Mouse (Mus musculus): ENCODE measurements around the gene Cyp4f14.
A peak's percentile ranks its signal among the peaks of the same experiment; 100 is the strongest.
"Not testable (repeated sequence)": the region's sequence is repeated elsewhere in the genome, so short reads cannot be mapped to it uniquely, and the experiment has no call there.

The Cyp4f14 gene

DNA sequence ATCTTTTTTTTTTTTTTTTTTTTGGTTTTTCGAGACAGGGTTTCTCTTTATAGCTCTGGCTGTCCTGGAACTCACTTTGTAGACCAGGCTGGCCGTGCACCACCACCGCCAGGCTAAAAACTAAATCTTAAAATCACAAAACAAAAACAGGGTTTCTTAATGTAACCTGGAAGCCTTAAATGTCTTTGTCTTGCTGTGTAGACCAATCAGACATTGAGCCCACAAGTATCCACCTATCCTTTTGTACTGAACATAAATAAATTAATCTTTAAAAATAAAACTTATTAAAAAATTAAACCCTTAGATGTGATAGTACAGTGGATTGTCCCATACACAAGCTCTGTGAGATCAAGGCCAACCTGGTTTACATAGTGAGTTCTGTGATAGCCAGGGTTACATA is 23.2 kb downstream of the Cyp4f14 start:
- DNase-seq (ENCODE audit: low spot score in 2 of 2): no peak

DNA sequence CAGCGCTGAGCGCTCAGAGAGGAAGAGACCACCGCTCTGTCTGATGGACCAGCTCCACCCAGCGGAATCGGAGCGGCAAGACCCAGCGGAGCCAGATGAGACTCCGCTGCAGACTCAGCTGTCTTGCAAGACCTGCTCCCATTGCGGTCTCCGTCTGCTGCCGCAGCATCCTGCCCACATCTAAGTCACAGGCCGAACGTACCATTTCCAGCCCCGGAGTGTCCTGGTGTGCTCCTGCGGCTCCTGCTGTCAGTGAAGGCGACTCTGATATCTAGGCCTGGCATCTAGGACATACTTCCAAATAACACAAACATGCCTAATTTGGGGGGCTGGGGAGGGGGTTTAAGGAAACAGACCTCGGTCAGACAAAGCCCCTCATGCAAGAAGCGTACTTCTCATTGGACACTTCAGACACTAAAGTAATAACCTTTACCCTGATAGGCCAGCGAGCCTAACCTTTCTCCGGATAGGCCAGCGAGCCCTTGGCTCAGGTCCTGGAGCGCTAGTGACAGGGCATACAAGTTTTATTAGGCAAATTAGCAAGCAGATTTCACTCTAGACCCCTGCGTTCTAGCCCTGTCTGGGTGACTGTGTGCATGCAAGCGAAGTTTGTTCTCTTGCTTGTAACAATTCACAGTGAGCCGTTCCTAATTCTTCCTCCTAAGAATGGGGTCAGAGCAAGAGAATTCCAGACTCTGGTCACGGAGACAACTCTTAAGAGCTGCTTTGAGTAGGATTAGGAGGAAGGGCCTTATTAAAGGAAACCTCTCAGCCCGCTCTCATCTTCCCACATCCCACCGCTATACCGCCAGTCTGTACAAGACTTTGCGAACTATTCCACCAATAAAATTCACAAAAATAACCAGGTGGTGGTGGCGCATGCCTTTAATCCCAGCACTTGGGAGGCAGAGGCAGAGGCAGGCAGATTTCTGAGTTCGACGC is 25.6 kb downstream of the Cyp4f14 start, which contains the start of gene Zfp870:
Zfp870 (minus strand) TSS at position 404 of the 942 bp plus-strand sequence.
- DNase-seq (ENCODE audit: low spot score in 2 of 2): peak; percentile 94 to 98

DNA sequence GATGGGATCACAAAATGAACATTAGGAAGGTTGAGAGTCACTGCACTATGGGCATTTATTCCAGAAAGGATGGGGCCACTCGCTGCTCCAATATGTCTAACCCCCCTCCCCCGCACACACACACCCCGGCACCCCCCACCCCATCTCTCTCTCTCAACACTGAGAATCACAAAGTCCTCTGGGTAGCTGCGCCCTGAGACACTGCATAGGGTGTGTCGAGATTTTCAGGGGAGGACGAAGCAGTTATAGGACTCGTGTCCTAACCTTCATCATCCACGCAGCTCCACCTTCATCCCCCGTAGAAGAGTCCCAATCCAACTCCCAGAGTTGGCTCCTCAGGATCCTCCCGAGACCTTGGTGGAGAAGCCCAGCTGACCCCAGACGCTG is 26.3 kb downstream of the Cyp4f14 start:
- DNase-seq (ENCODE audit: low spot score in 2 of 2): no peak

DNA sequence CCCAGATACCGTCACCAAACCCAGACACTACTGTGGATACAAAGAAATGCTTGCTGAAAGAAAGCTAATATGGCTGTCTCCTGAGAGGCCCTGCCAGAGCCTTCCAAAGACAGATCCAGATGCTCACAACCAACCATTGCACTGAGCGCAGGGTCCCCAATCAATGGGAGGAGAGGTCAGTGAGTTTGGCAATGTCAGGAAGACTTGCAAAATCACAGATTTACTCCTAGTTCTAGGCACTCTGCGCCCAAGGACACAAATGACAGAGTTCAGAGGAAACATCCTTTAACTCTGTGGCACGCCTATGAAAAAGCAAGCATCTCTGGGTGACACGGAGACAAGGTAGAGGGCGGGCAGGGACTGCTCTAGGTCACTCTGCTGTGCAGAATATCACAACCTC is 27.5 kb downstream of the Cyp4f14 start:
- DNase-seq (ENCODE audit: low spot score in 2 of 2): no peak

DNA sequence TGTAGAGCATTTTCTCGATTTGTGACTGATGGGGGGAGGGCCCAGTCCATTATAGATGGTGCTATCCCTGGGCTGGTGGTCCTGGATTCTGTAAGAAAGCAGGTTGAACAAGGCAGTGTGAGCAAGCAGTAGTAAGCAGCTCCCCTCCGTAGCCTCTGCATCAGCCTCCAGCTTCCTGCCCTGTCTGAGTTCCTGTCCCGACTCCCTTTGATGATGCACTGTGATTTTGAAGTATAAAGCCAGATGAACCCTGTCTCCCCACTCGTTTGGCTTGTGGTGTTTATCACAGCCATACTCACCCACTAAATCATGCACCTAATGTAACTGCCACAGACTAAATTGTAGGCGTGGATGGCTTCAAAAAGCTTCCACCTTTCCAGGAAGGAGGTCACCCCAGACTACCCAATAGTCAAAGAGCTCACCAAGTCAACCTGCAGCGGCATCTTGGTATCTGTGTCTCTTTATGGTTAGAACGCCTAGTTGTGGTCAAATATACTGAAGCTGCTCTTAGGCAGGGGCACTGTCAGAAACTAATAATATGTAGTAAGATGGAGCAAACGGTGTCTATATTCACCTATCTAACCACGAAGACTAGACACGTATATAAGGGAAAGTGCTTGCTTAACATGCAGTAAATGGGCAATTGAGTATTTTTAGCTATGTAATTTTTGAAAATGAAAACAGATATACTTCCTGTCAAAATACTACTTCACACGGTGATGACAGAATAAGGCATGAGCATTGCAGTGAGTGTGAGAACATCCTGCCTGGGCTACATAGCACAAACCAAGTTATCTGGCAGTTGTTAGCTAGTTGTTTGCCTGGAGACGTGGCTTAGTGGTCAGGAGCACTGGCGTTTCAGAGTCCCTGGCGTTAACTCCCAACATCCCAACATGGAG is 36.6 kb downstream of the Cyp4f14 start:
- DNase-seq (ENCODE audit: low spot score in 2 of 2): no peak

DNA sequence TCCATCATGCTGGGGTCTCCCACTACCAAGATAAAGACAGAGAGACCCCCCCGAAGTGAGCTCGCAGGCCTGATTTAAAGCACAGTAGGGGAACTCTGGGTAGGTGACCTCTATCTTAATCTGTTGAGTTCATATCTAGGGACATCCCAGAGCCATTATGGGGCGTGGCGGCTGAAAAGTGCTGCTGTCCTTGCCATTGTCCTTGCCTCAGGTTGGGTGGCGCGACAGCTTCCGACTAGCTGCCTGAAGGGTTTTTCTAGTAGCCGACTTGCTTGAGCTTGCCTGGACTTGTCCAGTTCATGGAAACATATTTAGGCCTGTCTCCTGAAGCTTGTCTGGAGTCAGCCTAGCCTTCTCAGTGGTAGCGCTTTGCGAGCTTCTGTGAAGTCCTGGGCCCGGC is 38.4 kb downstream of the Cyp4f14 start:
- no peak for DNase-seq (ENCODE audit: low spot score in 2 of 2)

DNA sequence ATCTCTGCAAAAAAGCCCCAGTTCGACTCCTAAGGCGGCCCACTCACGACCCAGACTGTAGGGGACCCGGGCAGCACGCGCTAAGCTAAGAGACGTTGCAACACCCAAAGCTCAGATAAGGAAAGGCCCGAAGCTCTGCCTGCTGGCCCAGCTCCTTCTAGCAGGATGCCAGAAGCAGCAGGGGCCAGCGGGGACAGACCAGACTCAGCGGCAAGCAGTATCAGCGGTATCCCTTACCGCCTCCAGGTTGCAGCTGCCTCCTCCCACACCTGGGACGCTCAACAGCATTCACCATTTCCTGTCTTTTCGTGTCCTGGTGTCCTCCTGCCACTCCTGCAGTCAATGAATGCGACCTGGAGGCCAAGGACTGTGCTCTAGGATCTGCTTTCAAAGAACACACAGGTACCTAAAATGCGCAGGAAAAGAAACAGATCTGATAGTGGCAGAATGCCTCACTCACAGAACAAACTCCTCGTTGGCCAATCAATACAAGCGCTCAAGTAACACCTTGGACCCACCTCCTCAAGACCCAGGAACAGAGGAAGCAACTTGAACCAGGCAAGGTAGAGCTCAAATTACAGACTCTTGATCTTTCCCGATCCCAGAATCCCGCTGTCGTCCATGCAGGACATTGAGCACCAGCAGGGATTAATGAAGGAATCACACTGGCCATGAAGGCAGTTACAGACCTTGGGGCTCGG is 39.5 kb downstream of the Cyp4f14 start:
- DNase-seq (ENCODE audit: low spot score in 2 of 2): no peak

DNA sequence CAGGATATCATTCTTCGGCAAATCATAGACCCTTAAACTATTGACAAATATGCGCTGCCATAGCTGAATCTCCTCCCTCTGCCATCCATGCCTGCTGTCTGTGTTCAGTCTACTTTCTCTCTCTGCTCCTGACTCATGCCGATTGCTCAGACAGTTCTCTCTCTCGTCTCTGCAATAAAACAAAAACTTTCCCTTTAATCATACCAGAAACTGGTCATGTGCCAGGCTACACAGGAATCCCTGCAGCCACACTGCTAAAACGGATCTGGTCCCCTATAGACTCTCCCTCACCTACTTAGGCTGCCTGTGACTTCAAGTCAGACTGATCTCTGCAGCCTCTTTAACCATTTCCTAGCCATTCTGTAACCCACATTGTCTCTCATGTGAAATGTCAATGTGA is 44.4 kb downstream of the Cyp4f14 start:
- DNase-seq (ENCODE audit: low spot score in 2 of 2): no peak

DNA sequence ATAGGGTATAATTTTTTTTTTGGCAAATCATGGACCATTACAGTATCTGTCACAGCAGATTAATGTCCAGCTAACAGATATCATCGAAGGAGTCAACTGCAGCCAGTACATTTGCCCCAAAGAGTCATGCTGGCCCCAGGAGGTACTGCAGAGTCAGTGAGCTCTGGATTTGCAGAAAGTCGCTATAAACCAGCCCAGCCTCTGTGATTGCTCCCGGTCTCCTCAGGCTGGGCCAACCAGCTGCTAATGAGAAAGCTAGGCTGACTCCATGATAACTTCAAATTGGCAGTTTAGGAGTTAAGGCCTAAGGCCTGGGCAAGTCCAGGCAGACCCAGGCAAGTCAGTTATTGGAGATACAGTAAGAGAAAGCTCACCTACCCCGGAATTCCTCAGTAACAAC is 45.1 kb downstream of the Cyp4f14 start:
- no peak for DNase-seq (ENCODE audit: low spot score in 2 of 2)

DNA sequence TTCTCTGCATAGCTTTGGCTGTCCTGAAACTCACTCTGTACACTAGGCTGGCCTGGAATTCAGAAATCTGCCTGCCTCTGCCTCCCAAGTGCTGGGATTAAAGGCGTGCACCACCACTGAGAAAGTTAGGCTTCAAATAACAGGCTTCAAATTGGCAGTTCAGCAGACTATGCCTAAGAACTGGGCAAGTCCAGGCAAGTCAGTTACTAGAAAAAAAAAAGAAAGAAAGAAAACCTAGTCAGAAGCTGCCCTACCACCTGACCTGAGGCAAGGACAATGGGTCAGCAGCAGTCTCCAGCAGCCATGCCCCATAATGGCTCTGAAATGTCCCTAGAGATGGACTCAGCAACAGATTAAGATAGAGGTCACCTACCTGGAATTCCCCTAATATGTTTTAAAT is 45.7 kb downstream of the Cyp4f14 start:
- no peak for DNase-seq (ENCODE audit: low spot score in 2 of 2)

DNA sequence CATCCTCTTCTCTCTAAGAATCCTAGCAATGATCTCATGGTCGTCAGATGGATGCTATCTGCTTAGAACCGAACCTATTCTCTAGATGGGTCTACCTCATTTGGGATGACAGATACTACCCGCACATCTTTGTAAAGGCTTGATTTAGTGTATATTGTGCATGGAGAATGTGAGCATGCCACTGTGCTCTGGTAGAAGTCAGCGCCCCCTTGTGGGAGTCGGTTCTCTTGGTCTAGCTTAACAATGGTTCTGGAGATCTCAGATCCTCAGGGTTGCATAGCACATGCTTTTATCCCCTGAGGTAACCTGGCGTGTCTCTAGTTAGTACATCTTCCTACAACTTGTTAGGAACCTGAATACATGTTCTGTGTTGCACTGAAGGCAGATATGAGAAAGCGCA is 49.9 kb downstream of the Cyp4f14 start:
- not testable (repeated sequence) for DNase-seq (ENCODE audit: low spot score in 2 of 2)

DNA sequence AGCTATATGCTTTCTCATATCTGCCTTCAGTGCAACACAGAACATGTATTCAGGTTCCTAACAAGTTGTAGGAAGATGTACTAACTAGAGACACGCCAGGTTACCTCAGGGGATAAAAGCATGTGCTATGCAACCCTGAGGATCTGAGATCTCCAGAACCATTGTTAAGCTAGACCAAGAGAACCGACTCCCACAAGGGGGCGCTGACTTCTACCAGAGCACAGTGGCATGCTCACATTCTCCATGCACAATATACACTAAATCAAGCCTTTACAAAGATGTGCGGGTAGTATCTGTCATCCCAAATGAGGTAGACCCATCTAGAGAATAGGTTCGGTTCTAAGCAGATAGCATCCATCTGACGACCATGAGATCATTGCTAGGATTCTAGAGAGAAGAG is 60.4 kb downstream of the Cyp4f14 start:
- DNase-seq (ENCODE audit: low spot score in 2 of 2): not testable (repeated sequence)

Measured in heart, adult 9 months (tissue).